ENCODE assay signal across 21 mouse cellular contexts in genomic region chr17:78241238-78241637, GRCm38 (mm10). TPM values are rescaled to one million over a fixed set of nuclear protein-coding genes. Genes with fewer than 3 reads are reported as not detected.
A peak's percentile ranks its signal among the peaks of the same experiment; 100 is the strongest.
DNase-seq lines count a peak whose midpoint lies in the region; ATAC-seq and TF ChIP-seq lines count a peak whose summit lies in the region.
"Had no signal": no experiment of that assay in that cellular context is flagged by ENCODE, and none has a peak within 500 bp of the region (broad histone marks: within the 10 kb centered on the region; RNA-seq: fewer than 3 reads in every experiment).

No protein-coding gene starts in this region.

- H3K27ac ChIP-seq in gastrocnemius, adult 2 months = peak overlapping the region; percentile 2; the same call in 1 of the 2 replicates
- no peak overlapping the region for H3K27ac ChIP-seq in liver, postnatal 0 days (ENCODE audit: low read depth)
- H3K27ac ChIP-seq in liver, embryonic 12.5 days = no peak overlapping the region
- no peak overlapping the region for H3K27ac ChIP-seq in stomach, postnatal 0 days (replicated peaks)
- no peak overlapping the region for H3K27ac ChIP-seq in hindbrain, embryonic 11.5 days (ENCODE audit: low read depth, low read length)
- H3K27ac ChIP-seq: embryonic facial prominence, embryonic 10.5 days; forebrain, embryonic 13.5 days; heart, embryonic 13.5 days; hindbrain, embryonic 13.5 days; hindbrain, postnatal 0 days had no signal

- no peak overlapping the region for H3K9ac ChIP-seq in liver, postnatal 0 days (replicated peaks)
- no peak overlapping the region for H3K9ac ChIP-seq in liver, embryonic 12.5 days
- no peak overlapping the region for H3K9ac ChIP-seq in stomach, postnatal 0 days (ENCODE audit: low read length)
- H3K9ac ChIP-seq in hindbrain, embryonic 11.5 days (ENCODE audit: low read depth, low read length) = no peak overlapping the region
- H3K9ac ChIP-seq: forebrain, embryonic 13.5 days; forebrain, postnatal 0 days; heart, embryonic 13.5 days; hindbrain, embryonic 13.5 days had no signal

- no peaks in the 10 kb centered on the region; the same call in 1 of the 2 replicates for H3K36me3 ChIP-seq in liver, postnatal 0 days (replicated peaks; ENCODE audit: insufficient read depth, low read length)
- no peaks in the 10 kb centered on the region; the same call in 1 of the 2 replicates for H3K36me3 ChIP-seq in liver, embryonic 12.5 days
- H3K36me3 ChIP-seq in stomach, postnatal 0 days (ENCODE audit: control insufficient read depth, insufficient read depth, low read length) = no peaks in the 10 kb centered on the region
- no peaks in the 10 kb centered on the region for H3K36me3 ChIP-seq in hindbrain, embryonic 11.5 days (ENCODE audit: control insufficient read depth, insufficient read depth, low read length)

- no peaks in the 10 kb centered on the region for H3K9me3 ChIP-seq in liver, postnatal 0 days (ENCODE audit: low read length)
- H3K9me3 ChIP-seq in liver, embryonic 12.5 days (replicated peaks) = no peaks in the 10 kb centered on the region
- no peaks in the 10 kb centered on the region for H3K9me3 ChIP-seq in stomach, postnatal 0 days (ENCODE audit: control insufficient read depth, low read length)
- H3K9me3 ChIP-seq in hindbrain, embryonic 11.5 days (ENCODE audit: control insufficient read depth, low read length) = no peaks in the 10 kb centered on the region
- H3K9me3 ChIP-seq: embryonic facial prominence, embryonic 10.5 days; forebrain, embryonic 13.5 days; G1E; heart, embryonic 13.5 days; hindbrain, embryonic 13.5 days had no signal

- no peak for TF ChIP-seq EP300 in liver, postnatal 0 days (IDR thresholded peaks at IDR 0.05; ENCODE audit: low read depth)
- TF ChIP-seq EP300 in stomach, postnatal 0 days (optimal IDR thresholded peaks at IDR 0.05) = no peak

- intact Hi-C loops in gastrocnemius, adult 2 months (cut with DNase I) = no loop called here
- intact Hi-C loops in gastrocnemius, postnatal 14 days (cut with DNase I; ENCODE audit: low total_unique reads) = no loop called here

- no peak overlapping the region for H3K4me2 ChIP-seq in liver, postnatal 0 days (ENCODE audit: low read depth, low read length)
- H3K4me2 ChIP-seq in liver, embryonic 12.5 days = no peak overlapping the region
- no peak overlapping the region for H3K4me2 ChIP-seq in stomach, postnatal 0 days (replicated peaks; ENCODE audit: low read depth)
- H3K4me2 ChIP-seq in hindbrain, embryonic 11.5 days (replicated peaks; ENCODE audit: low read depth, low read length) = no peak overlapping the region
- H3K4me2 ChIP-seq: forebrain, embryonic 13.5 days; heart, embryonic 13.5 days; hindbrain, embryonic 13.5 days had no signal

- H3K27me3 ChIP-seq in liver, postnatal 0 days (ENCODE audit: insufficient read depth, low read length) = no peaks in the 10 kb centered on the region
- H3K27me3 ChIP-seq in liver, embryonic 12.5 days (replicated peaks) = no peaks in the 10 kb centered on the region
- no peaks in the 10 kb centered on the region for H3K27me3 ChIP-seq in Patski
- no peaks in the 10 kb centered on the region for H3K27me3 ChIP-seq in stomach, postnatal 0 days (ENCODE audit: control insufficient read depth, insufficient read depth, low read length)
- H3K27me3 ChIP-seq in hindbrain, embryonic 11.5 days (ENCODE audit: control insufficient read depth, insufficient read depth, low read length) = no peaks in the 10 kb centered on the region
- H3K27me3 ChIP-seq: forebrain, embryonic 13.5 days; heart, embryonic 13.5 days; hindbrain, embryonic 13.5 days had no signal

- CTCF ChIA-PET in Patski (lab: Charles Lee) = interaction anchor here (1.0 to 1.2 kb wide), 3 partner anchors 10 to 32 kb away, joined by 3 read pairs; no protein-coding TSS in a partner anchor

- WGBS in liver, postnatal 0 days (ENCODE audit: insufficient replicate concordance) = 59% methylated on average over 7 of the region's 7 CpGs
- 60% methylated on average over 7 of the region's 7 CpGs for WGBS in liver, embryonic 12.5 days (ENCODE audit: insufficient replicate concordance)
- 48% methylated on average over 7 of the region's 7 CpGs for WGBS in stomach, postnatal 0 days
- 70% methylated on average over 7 of the region's 7 CpGs for WGBS in hindbrain, embryonic 11.5 days

- POLR2A ChIA-PET in Patski (lab: Charles Lee) = interaction anchor here (0.7 kb wide), 1 partner anchor 34 kb away, joined by 3 read pairs; no protein-coding TSS in a partner anchor

- no peak for TF ChIP-seq CTCF in gastrocnemius, adult 2 months (IDR thresholded peaks at IDR 0.05)
- TF ChIP-seq CTCF in liver, postnatal 0 days (IDR thresholded peaks at IDR 0.05; ENCODE audit: low read depth) = no peak
- no peak for TF ChIP-seq CTCF in Patski (IDR thresholded peaks at IDR 0.05)
- no peak for TF ChIP-seq CTCF in stomach, postnatal 0 days (IDR thresholded peaks at IDR 0.05; ENCODE audit: low read depth)

- ATAC-seq in liver, postnatal 0 days = peak; percentile 49
- no peak for ATAC-seq in liver, embryonic 12.5 days
- peak; percentile 10 for ATAC-seq in Patski
- ATAC-seq in stomach, postnatal 0 days (ENCODE audit: low FRiP score, low TSS enrichment) = 0 out of 2 replicates have a peak, but pooled peaks have one; percentile 56
- ATAC-seq in hindbrain, embryonic 11.5 days (ENCODE audit: low FRiP score) = no peak
- ATAC-seq: forebrain, embryonic 13.5 days; forebrain, postnatal 0 days; hindbrain, postnatal 0 days had no signal

- H3K4me3 ChIP-seq in gastrocnemius, adult 2 months = no peak overlapping the region
- H3K4me3 ChIP-seq in liver, postnatal 0 days (ENCODE audit: low read depth, low read length) = no peak overlapping the region
- H3K4me3 ChIP-seq in liver, embryonic 12.5 days = no peak overlapping the region
- no peak overlapping the region for H3K4me3 ChIP-seq in stomach, postnatal 0 days (ENCODE audit: low read depth, low read length)
- no peak overlapping the region for H3K4me3 ChIP-seq in hindbrain, embryonic 11.5 days (ENCODE audit: low read depth, low read length)
- H3K4me3 ChIP-seq: embryonic facial prominence, embryonic 10.5 days; forebrain, embryonic 13.5 days; heart, embryonic 13.5 days; hindbrain, embryonic 13.5 days had no signal

- H3K4me1 ChIP-seq in liver, postnatal 0 days (ENCODE audit: insufficient read depth) = peaks cover 8% of the 10 kb centered on the region
- H3K4me1 ChIP-seq in liver, embryonic 12.5 days = peaks cover 23% of the 10 kb centered on the region
- no peaks in the 10 kb centered on the region for H3K4me1 ChIP-seq in stomach, postnatal 0 days (replicated peaks; ENCODE audit: control insufficient read depth, insufficient read depth)
- no peaks in the 10 kb centered on the region for H3K4me1 ChIP-seq in hindbrain, embryonic 11.5 days (replicated peaks; ENCODE audit: control insufficient read depth, insufficient read depth, low read length)

- no peak for DNase-seq in gastrocnemius, adult 2 months
- DNase-seq in gastrocnemius, postnatal 14 days = no peak
- no peak for DNase-seq in liver, postnatal 0 days
- DNase-seq in Patski (ENCODE audit: low read depth, low spot score) = no peak
- DNase-seq in stomach, postnatal 0 days (ENCODE audit: low spot score) = no peak
- no peak for DNase-seq in thymus, postnatal 4 days
- no peak for DNase-seq in hindbrain, embryonic 11.5 days (ENCODE audit: low spot score)
- DNase-seq: adrenal gland, postnatal 10 days; cerebellum, adult 11-12 months; cerebellum, adult 9-10 months; cerebellum, postnatal 25 days; forebrain, postnatal 0 days; gastrocnemius, postnatal 36 days; heart, postnatal 36 days had no signal

- in situ Hi-C loops in Patski (cut with MboI; ENCODE audit: low pct_unique_long_range_greater_than_20kb) = loop anchor here (5.0 kb wide), 1 partner anchor 39 kb away; the partner anchor contains the start of gene Crim1

RNA-seq across cellular contexts. Expression of gene Crim1, which starts 41.2 kb away (rescaled TPM):
- 10 to 100 TPM; 37.5 to 46.3 TPM for total RNA-seq in gastrocnemius, adult 2 months (2021)
- total RNA-seq in gastrocnemius, postnatal 14 days (2021) = 10 to 100 TPM; 19.3 to 20.1 TPM
- 0.86 and 0.92 TPM in 2 replicates for polyA plus RNA-seq in liver, postnatal 0 days (2015; fragmentation: Nextera tagmentation; extraction: Ambion mirVana)
- 1.5 and 2.1 TPM in 2 replicates for polyA plus RNA-seq in liver, embryonic 12.5 days (2016; fragmentation: Nextera tagmentation; extraction: Ambion mirVana)
- 243 TPM for polyA plus RNA-seq in Patski (2021)
- polyA plus RNA-seq in stomach, postnatal 0 days (2015; fragmentation: Nextera tagmentation; extraction: Ambion mirVana) = 4.3 and 5.1 TPM in 2 replicates
- polyA plus RNA-seq in hindbrain, embryonic 11.5 days (2014; fragmentation: Nextera tagmentation; extraction: Ambion mirVana) = 5.8 TPM in 2 replicates

Comparison
In these comparisons a context has a peak if more than half of its experiments do, and no peak if none do; other contexts are left out.
1. ATAC-seq: peak in liver, postnatal 0 days (single experiment), Patski (single experiment) and stomach, postnatal 0 days (single experiment); none in liver, embryonic 12.5 days (single experiment) and hindbrain, embryonic 11.5 days (single experiment).
2. RNA of gene Crim1, which starts 41.2 kb away (polyA plus RNA-seq): 243 TPM in Patski (single experiment); 5.8 TPM in hindbrain, embryonic 11.5 days, 4.3 to 5.1 TPM in stomach, postnatal 0 days, 1.5 to 2.1 TPM in liver, embryonic 12.5 days and 0.86 to 0.92 TPM in liver, postnatal 0 days; every median in the first group is over 10 times any median in the second.